Mouse (Mus musculus): ENCODE measurements around the gene Gm21190. TPM values are rescaled to one million over a fixed set of nuclear protein-coding genes. Genes with fewer than 3 reads are reported as not detected.
"Not testable (repeated sequence)": the region's sequence is repeated elsewhere in the genome, so short reads cannot be mapped to it uniquely, and the experiment has no call there.

Gm21190 gene
- polyA plus RNA-seq, 1 experiment from 2014 or later = not detected

- H3K4me1 ChIP-seq (ENCODE audit: insufficient read depth); H3K27me3 ChIP-seq (ENCODE audit: insufficient read depth, low read length); H3K4me2 ChIP-seq (ENCODE audit: low read depth, low read length); DNase-seq; H3K9me3 ChIP-seq (ENCODE audit: low read length); H3K9ac ChIP-seq (replicated peaks); H3K36me3 ChIP-seq (replicated peaks; ENCODE audit: insufficient read depth, low read length); H3K4me3 ChIP-seq (ENCODE audit: low read depth, low read length); H3K27ac ChIP-seq (ENCODE audit: low read depth); ATAC-seq: not testable (repeated sequence)
- peak; percentile 36 for TF ChIP-seq CTCF (IDR thresholded peaks at IDR 0.05; ENCODE audit: low read depth)
These were observed 6.6 kb downstream of the Gm21190 start for GRCm38 (mm10) chr5:15522470-15522869.

- not testable (repeated sequence) for H3K4me3 ChIP-seq (ENCODE audit: low read depth, low read length); H3K4me2 ChIP-seq (ENCODE audit: low read depth, low read length); H3K36me3 ChIP-seq (replicated peaks; ENCODE audit: insufficient read depth, low read length); H3K9ac ChIP-seq (replicated peaks); ATAC-seq; H3K27me3 ChIP-seq (ENCODE audit: insufficient read depth, low read length); H3K27ac ChIP-seq (ENCODE audit: low read depth); H3K9me3 ChIP-seq (ENCODE audit: low read length); H3K4me1 ChIP-seq (ENCODE audit: insufficient read depth)
- DNase-seq = peak; percentile 34
- 24% methylated on average over 2 of the region's 2 CpGs for WGBS (ENCODE audit: insufficient replicate concordance)
These were observed 7.0 kb downstream of the Gm21190 start for GRCm38 (mm10) chr5:15522028-15522427.

- not testable (repeated sequence) for DNase-seq; H3K4me3 ChIP-seq (ENCODE audit: low read depth, low read length); ATAC-seq; H3K27ac ChIP-seq (ENCODE audit: low read depth); H3K9ac ChIP-seq (replicated peaks); H3K27me3 ChIP-seq (ENCODE audit: insufficient read depth, low read length); H3K36me3 ChIP-seq (replicated peaks; ENCODE audit: insufficient read depth, low read length); H3K9me3 ChIP-seq (ENCODE audit: low read length); H3K4me2 ChIP-seq (ENCODE audit: low read depth, low read length); H3K4me1 ChIP-seq (ENCODE audit: insufficient read depth)
- TF ChIP-seq CTCF (IDR thresholded peaks at IDR 0.05; ENCODE audit: low read depth) = peak; percentile 26; the same call in 1 of the 2 replicates
- 20% methylated on average over 5 of the region's 5 CpGs for WGBS (ENCODE audit: insufficient replicate concordance)
These were observed 8.6 kb downstream of the Gm21190 start for GRCm38 (mm10) chr5:15520418-15520817.

GRCm38 (mm10) chr5:15517150-15517549 lies 11.9 kb downstream of the Gm21190 start:
- not testable (repeated sequence) for DNase-seq; H3K4me2 ChIP-seq (ENCODE audit: low read depth, low read length); H3K27me3 ChIP-seq (ENCODE audit: insufficient read depth, low read length); H3K4me3 ChIP-seq (ENCODE audit: low read depth, low read length); H3K9me3 ChIP-seq (ENCODE audit: low read length); H3K27ac ChIP-seq (ENCODE audit: low read depth); H3K9ac ChIP-seq (replicated peaks); H3K36me3 ChIP-seq (replicated peaks; ENCODE audit: insufficient read depth, low read length); H3K4me1 ChIP-seq (ENCODE audit: insufficient read depth); ATAC-seq
- WGBS (ENCODE audit: insufficient replicate concordance) = 63% methylated on average over 2 of the region's 2 CpGs

GRCm38 (mm10) chr5:15512236-15512635 lies 16.8 kb downstream of the Gm21190 start:
- DNase-seq = peak; percentile 15
- H3K27ac ChIP-seq (ENCODE audit: low read depth); H3K4me1 ChIP-seq (ENCODE audit: insufficient read depth); H3K27me3 ChIP-seq (ENCODE audit: insufficient read depth, low read length); H3K4me3 ChIP-seq (ENCODE audit: low read depth, low read length); H3K9ac ChIP-seq (replicated peaks); H3K9me3 ChIP-seq (ENCODE audit: low read length); H3K4me2 ChIP-seq (ENCODE audit: low read depth, low read length); ATAC-seq; H3K36me3 ChIP-seq (replicated peaks; ENCODE audit: insufficient read depth, low read length): not testable (repeated sequence)
- 58% methylated on average over 3 of the region's 3 CpGs for WGBS (ENCODE audit: insufficient replicate concordance)

GRCm38 (mm10) chr5:15509911-15510310 lies 19.1 kb downstream of the Gm21190 start:
- H3K4me1 ChIP-seq (ENCODE audit: insufficient read depth); H3K27ac ChIP-seq (ENCODE audit: low read depth); H3K4me3 ChIP-seq (ENCODE audit: low read depth, low read length); H3K27me3 ChIP-seq (ENCODE audit: insufficient read depth, low read length); H3K9ac ChIP-seq (replicated peaks); H3K9me3 ChIP-seq (ENCODE audit: low read length); H3K36me3 ChIP-seq (replicated peaks; ENCODE audit: insufficient read depth, low read length); DNase-seq; ATAC-seq; H3K4me2 ChIP-seq (ENCODE audit: low read depth, low read length): not testable (repeated sequence)
- 71% methylated on average over 1 of the region's 1 CpGs for WGBS (ENCODE audit: insufficient replicate concordance)

GRCm38 (mm10) chr5:15508460-15509451 lies 20.3 kb downstream of the Gm21190 start:
- H3K27ac ChIP-seq (ENCODE audit: low read depth); H3K27me3 ChIP-seq (ENCODE audit: insufficient read depth, low read length); DNase-seq; ATAC-seq; H3K9ac ChIP-seq (replicated peaks); H3K4me3 ChIP-seq (ENCODE audit: low read depth, low read length); H3K4me2 ChIP-seq (ENCODE audit: low read depth, low read length); H3K36me3 ChIP-seq (replicated peaks; ENCODE audit: insufficient read depth, low read length); H3K4me1 ChIP-seq (ENCODE audit: insufficient read depth); H3K9me3 ChIP-seq (ENCODE audit: low read length): not testable (repeated sequence)
- peak; percentile 41 for TF ChIP-seq CTCF (IDR thresholded peaks at IDR 0.05; ENCODE audit: low read depth)
- WGBS (ENCODE audit: insufficient replicate concordance) = 58% methylated on average over 6 of the region's 6 CpGs

GRCm38 (mm10) chr5:15507757-15508459 lies 21.1 kb downstream of the Gm21190 start:
- not testable (repeated sequence) for H3K4me2 ChIP-seq (ENCODE audit: low read depth, low read length); H3K4me3 ChIP-seq (ENCODE audit: low read depth, low read length); H3K9me3 ChIP-seq (ENCODE audit: low read length); H3K27me3 ChIP-seq (ENCODE audit: insufficient read depth, low read length); H3K27ac ChIP-seq (ENCODE audit: low read depth); H3K4me1 ChIP-seq (ENCODE audit: insufficient read depth); H3K36me3 ChIP-seq (replicated peaks; ENCODE audit: insufficient read depth, low read length); DNase-seq; H3K9ac ChIP-seq (replicated peaks)
- peak; percentile 23 for ATAC-seq
- 62% methylated on average over 6 of the region's 6 CpGs for whole genome bisulfite sequencing (ENCODE audit: insufficient replicate concordance)
